Mouse (Mus musculus): Measurements from ENCODE around the gene Kcnh4.

DNA sequence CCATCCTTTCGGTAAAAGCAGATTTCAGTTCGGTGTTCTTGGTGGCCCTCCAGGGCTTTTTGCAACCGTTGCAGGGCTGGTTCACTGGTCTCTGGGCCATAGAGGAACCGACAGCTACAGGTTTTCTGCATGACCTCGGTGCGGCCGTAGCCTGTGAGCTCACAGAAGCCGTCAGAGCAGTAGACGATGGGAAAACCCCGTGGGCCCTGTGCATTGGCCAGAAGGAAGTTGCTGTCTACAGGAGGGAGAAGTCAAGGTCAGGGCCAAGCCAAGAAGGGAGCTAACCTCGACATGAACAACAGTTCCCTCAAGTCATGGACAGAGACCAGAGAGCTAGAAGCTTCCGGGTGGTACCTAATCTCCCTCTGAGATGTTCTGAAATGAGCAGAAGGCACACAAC, 2.2 kb downstream of the Kcnh4 start:
- TF ChIP-seq POLR2A (IDR thresholded peaks at IDR 0.05; ENCODE audit: insufficient read depth, low read length) (no peak), CTCF (IDR thresholded peaks at IDR 0.05; ENCODE audit: low read depth, low read length) (no peak)

Measured in ES-Bruce4 (cell line).